Mouse (Mus musculus) megakaryocyte, embryonic 14.5 days (primary cell): ENCODE results near the gene Sptbn4.

Experiments used
- FLI1 ChIP-seq: IDR thresholded peaks from 2 replicates; pipeline ENCODE4 v1.6.1; 2012; ENCODE audit warnings: low read length, inconsistent platforms, mixed read lengths
- GATA1 ChIP-seq: IDR thresholded peaks from 3 replicates; pipeline ENCODE4 v1.6.1; 2012; ENCODE audit warnings: mixed read lengths, low read length, inconsistent platforms, borderline replicate concordance

DNA sequence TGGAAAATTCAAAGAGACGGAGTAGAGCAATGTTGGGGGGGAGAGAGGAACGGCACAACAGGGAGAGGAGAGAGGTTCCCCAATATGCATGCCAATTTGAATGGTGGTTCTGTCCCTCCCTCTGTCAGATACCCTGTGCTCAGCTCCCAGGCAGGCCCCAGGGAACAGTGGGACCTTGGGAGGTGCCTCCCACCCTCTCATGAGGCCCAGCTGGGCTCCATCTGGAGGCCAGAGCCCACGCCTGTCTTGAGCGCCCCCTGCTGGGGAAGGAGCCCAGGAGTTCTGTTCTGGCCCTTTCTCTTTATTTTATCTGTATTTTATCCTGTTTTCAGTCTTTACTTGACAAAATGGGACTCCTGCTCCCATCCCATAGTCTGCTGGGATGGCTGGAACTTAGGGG lies 62.8 kb downstream of the Sptbn4 start:
- TF ChIP-seq GATA1 = no peak
- TF ChIP-seq FLI1 = no peak
